Mouse (Mus musculus) kidney, embryonic 15.5 days (tissue): ENCODE measurements around the gene Sh3d21. TPM values are rescaled to one million over a fixed set of nuclear protein-coding genes. Genes with fewer than 3 reads are reported as not detected.

Source experiments
- ATAC-seq: fragments of 200-750 bp; cut with Nextera tagmentation; replicated peaks from 2 replicates; pipeline ENCODE4 v1.8.0; 2017; ENCODE audit warnings: moderate TSS enrichment; ENCODE audit not compliant: low FRiP score
- H3K27ac ChIP-seq: fragments of 300-500 bp; sonication (generic); 2 replicates; pipeline ENCODE4 v1.5.1; 2015; ENCODE audit warnings: mild to moderate bottlenecking, inconsistent platforms
- H3K27me3 ChIP-seq: fragments of 300-500 bp; sonication (generic); 2 replicates; pipeline ENCODE4 v1.6.1; 2015; ENCODE audit warnings: inconsistent platforms
- H3K36me3 ChIP-seq: fragments of 300-500 bp; sonication (generic); 2 replicates; pipeline ENCODE4 v1.6.1; 2015; ENCODE audit warnings: inconsistent platforms
- H3K4me1 ChIP-seq: fragments of 300-500 bp; sonication (generic); 2 replicates; pipeline ENCODE4 v1.6.1; 2015; ENCODE audit warnings: inconsistent platforms
- H3K4me2 ChIP-seq: fragments of 300-500 bp; sonication (generic); 2 replicates; pipeline ENCODE4 v1.6.1; 2015; ENCODE audit warnings: moderate library complexity, mild to moderate bottlenecking, inconsistent platforms
- H3K4me3 ChIP-seq: fragments of 300-500 bp; sonication (generic); replicated peaks from 2 replicates; pipeline ENCODE4 v1.5.1; 2015; ENCODE audit warnings: mild to moderate bottlenecking, inconsistent platforms
- H3K9ac ChIP-seq: fragments of 300-500 bp; sonication (generic); 2 replicates; pipeline ENCODE4 v1.6.1; 2015; ENCODE audit warnings: mild to moderate bottlenecking, inconsistent platforms
- H3K9me3 ChIP-seq: fragments of 300-500 bp; sonication (generic); replicated peaks from 2 replicates; pipeline ENCODE4 v1.6.1; 2016; ENCODE audit warnings: inconsistent platforms
- WGBS: fragments of 180-500 bp; shearing (Covaris S2); methylation state at CpG from one replicate; pipeline ENCODE4 v1.1.7; 2015; ENCODE audit warnings: mixed read lengths; 5-methylcytosine and 5-hydroxymethylcytosine counted together
- polyA plus RNA-seq: library from polyadenylated mRNA; unstranded; fragments of >200 nt; fragmentation: Nextera tagmentation; extraction: Ambion mirVana; gene quantifications from 2 replicates; pipeline ENCODE4 v1.2.1, GENCODE M21; 2015

Gene Sh3d21
- polyA plus RNA-seq, 1 experiment from 2014 or later, result 8.3 TPM

DNA sequence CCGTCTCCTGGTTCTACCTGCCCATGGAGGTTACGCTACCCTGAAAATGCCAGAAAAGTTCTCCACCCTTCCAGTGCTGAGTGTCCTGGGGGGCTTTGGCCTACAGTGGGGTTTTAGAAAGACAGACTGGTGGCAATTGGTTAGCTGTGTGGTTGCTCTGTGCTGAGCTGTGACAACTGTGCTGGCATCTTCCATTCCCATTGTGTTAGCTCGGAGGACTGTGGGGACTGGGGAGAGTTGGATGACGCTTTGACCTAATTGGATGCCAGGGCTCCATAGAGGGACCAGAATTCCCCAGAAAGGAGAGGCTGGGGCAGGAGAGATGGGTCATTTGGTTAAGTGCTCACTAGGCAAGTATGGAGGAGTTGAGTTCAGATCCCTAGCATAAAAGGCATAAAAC is 29.1 kb downstream of the Sh3d21 start:
- Histone ChIP-seq H3K27ac (no peak overlapping the region), H3K4me2 (no peak overlapping the region), H3K9me3 (no peaks in the 10 kb centered on the region), H3K9ac (no peak overlapping the region), H3K4me3 (no peak overlapping the region), H3K36me3 (peaks cover 60% of the 10 kb centered on the region), H3K27me3 (no peaks in the 10 kb centered on the region), H3K4me1 (peaks cover 47% of the 10 kb centered on the region)
- 94% methylated on average over 4 of the region's 4 CpGs for WGBS
- no peak for ATAC-seq

DNA sequence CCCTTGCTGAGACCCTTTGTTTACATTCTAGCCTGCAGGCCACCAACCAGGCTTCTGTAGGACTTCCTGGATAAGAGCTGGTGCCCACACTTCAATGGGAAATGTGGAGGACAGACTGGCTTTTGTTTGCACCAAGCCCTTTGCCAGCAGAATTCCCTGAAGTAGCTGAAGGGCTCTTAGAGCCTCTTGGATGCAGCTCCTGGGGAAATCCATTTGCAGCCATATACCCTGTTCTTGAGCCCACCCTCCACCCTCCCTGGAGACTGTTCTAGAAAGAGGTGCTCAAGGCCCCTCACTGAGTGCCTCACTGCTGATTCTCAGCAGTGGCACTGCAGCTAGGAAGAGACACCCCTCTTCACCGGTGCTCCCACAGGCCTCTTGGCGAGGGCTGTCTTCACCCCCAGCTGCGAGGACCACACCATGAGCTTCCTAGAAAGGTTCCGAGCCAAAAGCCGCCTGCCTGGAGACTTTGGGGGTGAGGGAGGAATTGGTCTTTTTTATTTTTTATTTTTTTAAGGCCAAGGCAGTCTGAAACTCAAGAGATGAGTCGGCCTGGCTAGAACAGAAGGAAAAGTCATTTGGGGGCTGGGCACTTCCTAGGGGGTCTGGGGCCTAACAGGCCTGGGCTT is 30.5 kb downstream of the Sh3d21 start:
- Histone ChIP-seq H3K36me3 (peaks cover 59% of the 10 kb centered on the region), H3K9ac (no peak overlapping the region), H3K9me3 (no peaks in the 10 kb centered on the region), H3K4me1 (peaks cover 48% of the 10 kb centered on the region), H3K4me2 (no peak overlapping the region), H3K27me3 (no peaks in the 10 kb centered on the region), H3K27ac (peak overlapping the region; percentile 92), H3K4me3 (no peak overlapping the region)
- 60% methylated on average over 6 of the region's 6 CpGs for WGBS
- no peak for ATAC-seq

DNA sequence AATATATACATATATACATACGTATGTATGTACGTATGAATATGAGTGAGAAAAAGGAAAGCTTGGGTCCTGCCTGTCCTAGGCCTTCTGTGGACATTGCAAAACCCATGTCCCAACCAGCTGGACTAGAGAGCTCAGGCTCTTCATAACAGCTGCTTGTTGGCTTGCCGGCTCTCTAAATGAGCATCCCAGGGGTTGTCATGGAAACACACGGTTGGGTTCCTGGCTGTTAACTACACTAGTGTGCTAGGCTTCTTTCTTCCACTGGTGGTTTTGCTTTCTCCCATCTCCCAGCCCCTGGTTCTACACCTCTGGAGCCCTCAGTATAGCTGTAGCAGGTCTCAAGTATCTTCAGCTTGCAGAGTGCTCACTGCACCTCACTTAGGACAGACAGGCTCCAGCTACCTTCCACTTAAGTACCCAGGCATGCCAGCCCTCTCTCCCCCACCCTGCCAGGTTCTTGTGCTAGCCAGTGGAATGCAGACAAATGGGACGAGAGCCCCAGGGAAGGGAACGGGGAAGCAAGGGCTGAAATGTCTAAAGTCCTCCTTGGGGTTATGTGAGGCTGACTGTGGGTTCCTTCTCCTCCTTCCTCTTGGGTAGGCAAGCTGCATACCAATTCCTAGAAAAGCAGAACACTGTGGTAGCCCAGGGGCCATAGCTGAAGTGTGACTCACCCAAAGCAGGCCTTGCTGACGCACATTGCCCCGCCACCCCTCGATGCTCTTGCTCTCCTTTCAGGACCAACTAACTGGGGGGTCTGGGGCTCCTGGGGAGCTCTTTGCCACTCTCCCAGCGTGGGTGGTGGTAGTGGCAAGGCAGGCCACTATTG is 31.8 kb downstream of the Sh3d21 start:
- Histone ChIP-seq H3K9me3 (no peaks in the 10 kb centered on the region), H3K4me1 (peaks cover 48% of the 10 kb centered on the region), H3K9ac (0 out of 2 replicates have a peak overlapping the region, but pooled peaks have one; percentile 0), H3K36me3 (peaks cover 58% of the 10 kb centered on the region), H3K4me3 (no peak overlapping the region), H3K27me3 (no peaks in the 10 kb centered on the region), H3K27ac (peak overlapping the region; percentile 92), H3K4me2 (no peak overlapping the region)
- ATAC-seq, result peak; percentile 13; the same call in 1 of the 2 replicates
- 60% methylated on average over 10 of the region's 10 CpGs for WGBS

DNA sequence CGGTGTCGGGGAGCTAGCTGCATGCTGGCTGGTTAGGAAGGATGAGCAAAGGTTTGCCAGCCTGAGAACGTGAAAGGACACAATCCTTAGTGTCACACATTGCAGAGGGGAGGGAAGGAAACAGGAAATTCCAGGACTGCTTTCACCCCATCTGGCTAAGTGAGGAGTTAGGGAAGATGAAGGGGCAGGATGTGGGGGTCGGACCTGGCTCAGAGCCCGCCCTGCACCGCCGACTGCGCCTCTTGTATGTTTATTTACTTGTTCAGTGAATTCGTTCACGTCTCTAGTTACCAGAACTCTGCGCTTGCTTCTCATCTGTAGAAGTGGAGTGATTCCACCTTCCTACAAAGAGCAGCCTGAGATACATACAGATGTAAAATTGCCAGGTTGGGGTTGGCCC is 32.8 kb downstream of the Sh3d21 start:
- 22% methylated on average over 11 of the region's 11 CpGs for WGBS
- H3K27ac ChIP-seq, result peak overlapping the region; percentile 92
- no peaks in the 10 kb centered on the region for H3K9me3 ChIP-seq
- peak; percentile 60 for ATAC-seq
- H3K36me3 ChIP-seq, result peaks cover 58% of the 10 kb centered on the region
- H3K4me1 ChIP-seq, result peaks cover 48% of the 10 kb centered on the region
- no peaks in the 10 kb centered on the region for H3K27me3 ChIP-seq
- no peak overlapping the region for H3K9ac ChIP-seq
- H3K4me2 ChIP-seq, result peak overlapping the region; percentile 20
- H3K4me3 ChIP-seq, result no peak overlapping the region

DNA sequence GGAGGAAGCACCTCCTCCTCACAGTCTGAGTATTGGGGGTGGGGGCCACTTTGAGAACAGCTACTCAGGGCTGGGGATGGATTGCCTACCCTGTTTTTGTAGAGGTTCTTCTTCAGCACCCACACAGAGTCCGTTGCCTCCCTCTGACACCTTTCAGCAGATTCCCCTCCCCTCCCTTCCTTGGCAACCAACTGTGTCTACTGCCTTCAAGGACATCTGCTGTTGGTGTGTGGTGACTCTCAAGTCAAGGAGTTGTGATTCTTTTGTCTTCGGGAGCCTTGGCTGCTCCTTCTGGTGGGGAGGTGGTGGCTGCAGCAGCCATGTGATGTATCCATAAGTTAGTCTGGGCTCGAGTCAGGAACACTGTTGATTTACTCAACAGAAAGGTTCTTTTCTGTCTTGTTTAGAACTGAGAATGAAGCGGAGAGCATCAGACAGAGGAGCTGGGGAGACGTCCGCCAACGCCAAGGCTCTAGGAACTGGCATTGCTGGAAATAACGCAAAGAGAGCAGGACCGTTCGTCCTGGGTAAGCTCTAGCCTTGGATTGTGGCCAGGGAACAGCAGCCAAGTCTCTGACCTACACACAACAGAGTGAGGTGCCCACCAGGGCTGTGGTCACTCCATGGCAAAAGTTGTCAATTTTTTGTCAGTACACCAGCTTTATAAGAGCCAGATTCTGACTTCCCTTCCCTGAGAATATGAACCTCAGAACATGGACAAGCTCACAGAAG is 39.8 kb downstream of the Sh3d21 start:
- H3K4me2 ChIP-seq, result no peak overlapping the region
- no peak for ATAC-seq
- H3K36me3 ChIP-seq, result peaks cover 65% of the 10 kb centered on the region
- 83% methylated on average over 10 of the region's 10 CpGs for whole genome bisulfite sequencing
- H3K9me3 ChIP-seq, result peaks cover 3% of the 10 kb centered on the region; the same call in 1 of the 2 replicates
- no peak overlapping the region for H3K4me3 ChIP-seq
- H3K27me3 ChIP-seq, result no peaks in the 10 kb centered on the region
- no peak overlapping the region for H3K9ac ChIP-seq
- H3K27ac ChIP-seq, result no peak overlapping the region
- H3K4me1 ChIP-seq, result no peaks in the 10 kb centered on the region

DNA sequence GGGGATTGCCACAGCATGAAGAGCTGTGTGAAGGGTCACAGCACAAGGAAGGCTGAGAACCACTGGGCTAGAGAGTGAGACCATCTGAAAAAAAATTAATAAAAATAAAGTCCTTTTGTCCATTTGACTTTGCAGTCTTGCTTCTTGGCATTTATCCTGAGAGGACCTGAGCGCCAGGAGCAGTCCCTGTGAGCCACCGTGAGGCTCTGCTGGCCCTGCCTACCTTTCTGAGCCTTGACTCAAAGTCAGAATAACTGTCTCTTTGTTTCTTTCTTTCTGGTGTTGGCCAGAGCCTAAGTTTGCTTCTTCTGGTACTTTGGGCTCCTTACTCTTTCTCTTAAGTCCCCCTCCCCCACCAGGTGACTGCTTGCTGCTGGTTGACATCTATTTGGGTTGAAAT is 42.8 kb downstream of the Sh3d21 start:
- 89% methylated on average over 2 of the region's 2 CpGs for WGBS
- no peak for ATAC-seq

DNA sequence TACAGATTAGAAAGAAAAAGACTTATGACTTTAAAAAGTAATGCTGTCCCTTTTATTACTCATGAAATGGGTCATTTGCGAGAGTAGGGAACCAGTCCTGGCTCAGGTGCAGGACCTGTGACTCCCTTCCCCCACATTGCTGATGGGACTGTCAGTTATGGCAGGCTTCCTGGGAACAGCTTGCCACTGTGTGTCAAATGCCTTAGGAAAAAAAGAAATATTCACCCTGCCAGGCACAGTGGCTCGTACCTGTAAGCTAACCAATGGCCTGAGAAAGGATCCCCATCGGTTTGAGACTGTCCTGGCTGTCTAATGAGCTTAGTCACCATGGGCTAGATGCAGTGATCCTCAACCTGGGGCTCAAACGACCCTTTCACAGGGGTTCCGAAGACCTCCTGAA is 43.2 kb downstream of the Sh3d21 start:
- Histone ChIP-seq H3K9me3 (peaks cover 3% of the 10 kb centered on the region; the same call in 1 of the 2 replicates), H3K9ac (no peak overlapping the region), H3K4me3 (no peak overlapping the region), H3K27me3 (no peaks in the 10 kb centered on the region), H3K4me1 (peaks cover 11% of the 10 kb centered on the region), H3K4me2 (no peak overlapping the region), H3K27ac (no peak overlapping the region), H3K36me3 (peaks cover 43% of the 10 kb centered on the region)
- 75% methylated on average over 5 of the region's 5 CpGs for WGBS
- no peak for ATAC-seq

More for the DNA sequence above, 42.8 kb downstream of the Sh3d21 start:
- Histone ChIP-seq H3K4me1 (peaks cover 6% of the 10 kb centered on the region), H3K27me3 (no peaks in the 10 kb centered on the region), H3K4me2 (no peak overlapping the region), H3K9me3 (peaks cover 3% of the 10 kb centered on the region; the same call in 1 of the 2 replicates), H3K27ac (no peak overlapping the region), H3K4me3 (no peak overlapping the region), H3K36me3 (peaks cover 48% of the 10 kb centered on the region), H3K9ac (no peak overlapping the region)

DNA sequence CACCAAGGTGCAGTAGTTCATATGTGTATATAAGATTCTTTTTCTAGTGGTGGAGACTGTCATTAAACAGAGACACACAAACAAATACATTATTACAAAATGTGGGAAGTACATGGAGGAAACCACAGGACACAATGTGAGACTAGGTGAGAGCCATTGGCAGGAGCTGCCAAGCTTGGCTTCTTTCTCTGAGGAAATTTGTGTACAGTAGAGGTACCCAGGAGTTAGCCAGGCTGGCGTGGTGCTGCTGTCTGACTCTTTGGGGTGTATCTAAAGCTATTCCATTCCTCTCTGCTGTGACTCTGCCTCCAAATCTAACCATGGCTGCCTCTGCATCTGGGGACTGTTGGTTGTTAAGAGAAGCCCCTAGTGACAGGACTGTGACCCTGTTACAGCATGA is 44.2 kb downstream of the Sh3d21 start:
- no peaks in the 10 kb centered on the region for H3K27me3 ChIP-seq
- WGBS, result 89% methylated on average over 1 of the region's 1 CpGs
- no peak overlapping the region for H3K9ac ChIP-seq
- H3K9me3 ChIP-seq, result peaks cover 3% of the 10 kb centered on the region; the same call in 1 of the 2 replicates
- no peak for ATAC-seq
- peaks cover 16% of the 10 kb centered on the region for H3K4me1 ChIP-seq
- peaks cover 33% of the 10 kb centered on the region for H3K36me3 ChIP-seq
- no peak overlapping the region for H3K4me2 ChIP-seq
- no peak overlapping the region for H3K27ac ChIP-seq
- no peak overlapping the region for H3K4me3 ChIP-seq

DNA sequence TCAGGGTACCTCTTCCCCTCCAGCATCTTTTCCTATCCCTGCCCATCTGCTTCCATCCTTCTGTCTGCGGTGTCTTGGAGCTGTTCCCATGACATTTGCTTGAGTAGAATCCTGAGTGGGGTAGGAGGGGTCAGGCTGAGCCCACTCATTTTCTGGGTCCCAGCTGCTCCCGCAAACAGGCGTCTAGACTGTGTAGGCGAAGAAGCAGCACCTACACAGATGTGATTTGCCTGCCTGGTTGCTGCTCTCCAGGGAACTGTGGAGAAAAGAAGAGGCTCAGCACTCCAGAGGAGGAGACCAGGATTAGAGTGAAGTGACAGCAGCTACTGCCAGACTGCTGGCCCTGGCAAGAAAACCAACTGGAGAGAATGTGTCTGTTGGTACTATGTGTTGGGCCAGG is 44.6 kb downstream of the Sh3d21 start:
- Histone ChIP-seq H3K4me3 (no peak overlapping the region), H3K27me3 (no peaks in the 10 kb centered on the region), H3K9me3 (peaks cover 3% of the 10 kb centered on the region; the same call in 1 of the 2 replicates), H3K36me3 (peaks cover 30% of the 10 kb centered on the region), H3K27ac (no peak overlapping the region), H3K4me1 (peaks cover 20% of the 10 kb centered on the region), H3K4me2 (no peak overlapping the region), H3K9ac (no peak overlapping the region)
- WGBS, result 85% methylated on average over 4 of the region's 4 CpGs
- no peak for ATAC-seq

DNA sequence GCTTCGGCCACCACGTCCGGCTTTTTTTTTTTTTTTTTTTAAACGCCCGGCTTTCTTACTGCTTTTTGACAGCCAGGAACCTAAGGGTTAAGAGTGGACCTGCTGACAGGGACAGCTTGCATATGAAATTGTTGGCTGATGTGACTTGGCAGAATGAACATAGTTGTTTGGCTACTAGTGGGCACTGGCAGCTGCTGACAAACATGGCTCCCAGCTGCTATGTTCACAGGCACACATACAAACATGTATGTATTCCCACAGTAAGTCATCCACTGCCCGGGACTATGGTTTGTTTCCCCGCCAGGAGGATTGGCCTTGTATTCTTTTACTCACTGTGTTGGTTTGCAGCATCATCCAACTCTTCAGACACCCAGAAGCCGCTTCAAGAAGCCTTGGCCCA is 46.2 kb downstream of the Sh3d21 start:
- WGBS, result 89% methylated on average over 8 of the region's 8 CpGs
- H3K9ac ChIP-seq, result no peak overlapping the region
- H3K9me3 ChIP-seq, result peaks cover 3% of the 10 kb centered on the region; the same call in 1 of the 2 replicates
- no peak for ATAC-seq
- H3K4me1 ChIP-seq, result peaks cover 27% of the 10 kb centered on the region
- H3K36me3 ChIP-seq, result peaks cover 28% of the 10 kb centered on the region
- no peak overlapping the region for H3K27ac ChIP-seq
- H3K27me3 ChIP-seq, result no peaks in the 10 kb centered on the region
- H3K4me3 ChIP-seq, result no peak overlapping the region
- H3K4me2 ChIP-seq, result no peak overlapping the region

DNA sequence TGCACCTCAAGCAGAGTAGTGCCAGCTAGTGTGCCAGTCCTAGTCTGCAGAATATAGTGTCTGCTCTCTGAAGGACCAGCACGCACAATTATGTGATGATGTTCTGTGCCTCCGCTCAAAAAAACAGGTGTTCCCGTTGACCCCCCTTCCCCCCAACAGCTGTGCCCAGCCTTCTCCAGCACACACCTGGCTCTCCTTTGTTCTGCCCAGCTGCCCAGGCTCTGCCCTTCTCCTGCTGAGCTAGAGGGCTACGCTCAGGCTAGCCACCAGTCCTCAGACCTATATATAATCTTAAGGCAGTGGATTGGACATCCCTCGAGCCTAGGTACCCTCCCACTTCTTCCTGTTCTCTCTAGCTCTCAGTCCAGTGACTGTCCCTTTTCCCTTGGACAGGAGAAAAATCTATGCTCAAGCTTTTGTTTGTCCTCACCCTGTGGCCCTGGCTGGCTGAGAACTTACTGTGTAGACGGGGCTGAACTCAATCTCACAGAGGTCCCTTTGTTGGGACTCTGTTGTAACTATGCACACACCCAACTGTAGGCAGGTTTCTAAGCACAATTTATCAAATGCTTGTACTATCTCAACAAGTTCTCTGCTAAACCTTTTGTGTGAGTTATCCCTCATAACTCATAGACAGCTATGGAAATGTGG is 47.3 kb downstream of the Sh3d21 start:
- H3K36me3 ChIP-seq, result peaks cover 19% of the 10 kb centered on the region
- WGBS, result 54% methylated on average over 6 of the region's 6 CpGs
- peaks cover 38% of the 10 kb centered on the region for H3K4me1 ChIP-seq
- no peak for ATAC-seq
- no peak overlapping the region for H3K27ac ChIP-seq
- H3K27me3 ChIP-seq, result no peaks in the 10 kb centered on the region
- H3K9ac ChIP-seq, result no peak overlapping the region
- no peak overlapping the region for H3K4me3 ChIP-seq
- H3K4me2 ChIP-seq, result no peak overlapping the region
- peaks cover under 1% of the 10 kb centered on the region; the same call in 1 of the 2 replicates for H3K9me3 ChIP-seq
